Mouse (Mus musculus): ENCODE measurements around the gene Mctp1. TPM values are rescaled to one million over a fixed set of nuclear protein-coding genes. Genes with fewer than 3 reads are reported as not detected.

Gene Mctp1
- polyA plus RNA-seq, 1 experiment from 2014 or later, result 1.4 TPM

DNA sequence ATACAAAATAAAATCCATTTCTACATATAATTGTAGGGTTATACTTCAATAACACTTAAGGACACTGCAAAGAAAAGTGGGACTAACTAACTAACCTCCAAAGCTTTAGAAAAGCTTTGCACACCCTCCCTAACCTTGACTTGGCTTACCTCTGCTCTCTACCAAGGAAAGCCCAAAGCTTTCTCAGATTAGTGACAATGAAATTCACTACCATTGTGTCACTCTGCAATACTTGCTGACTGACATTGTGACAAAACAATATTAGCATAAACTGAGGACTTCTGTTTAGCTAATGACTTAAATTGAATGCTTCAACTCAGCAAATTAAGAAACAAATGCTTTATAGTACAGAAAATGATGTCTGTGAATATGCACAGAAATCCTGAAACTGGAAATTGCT, 687.7 kb downstream of the Mctp1 start:
- Histone ChIP-seq H3K4me3 (replicated peaks) (no peak overlapping the region), H3K27ac (replicated peaks) (no peak overlapping the region), H3K9ac (no peak overlapping the region), H3K36me3 (peaks cover 5% of the 10 kb centered on the region), H3K9me3 (replicated peaks) (no peaks in the 10 kb centered on the region; the same call in 1 of the 2 replicates), H3K4me2 (replicated peaks) (no peak overlapping the region), H3K27me3 (no peaks in the 10 kb centered on the region), H3K4me1 (no peaks in the 10 kb centered on the region)
- ATAC-seq (ENCODE audit: insufficient number of reproducible peaks, low FRiP score, low TSS enrichment, low read depth), result no peak

Other genes starting within 250 kb of the Mctp1 start
- 2.3 and 2.9 TPM in 2 replicates for gene Fam81b, start 79.5 kb upstream of the Mctp1 start, polyA plus RNA-seq (2015; fragmentation: Nextera tagmentation; extraction: Ambion mirVana)

Measured in embryonic facial prominence, embryonic 15.5 days (tissue).